Mouse (Mus musculus) gastrocnemius, postnatal 36 days (tissue): ENCODE data around the gene Hps3. TPM values are rescaled to one million over a fixed set of nuclear protein-coding genes. Genes with fewer than 3 reads are reported as not detected.

Experiments used
- DNase-seq, 2 experiments: peaks; one replicate each; pipeline ENCODE4 v3.0.0; 2022
- intact Hi-C: fragments of 180-260 bp; cut with DNase I; formaldehyde crosslinking; loops from one replicate; pipeline ENCODE4 v1.15.1; 2025
- total RNA-seq, 2 experiments: library from RNA; stranded (reverse); gene quantifications; 2 replicates each; pipeline ENCODE4 v1.2.3; 2021

The Hps3 gene
- total RNA-seq, 2 experiments from 2014 or later, result 3.0 to 3.6 TPM

GRCm38 (mm10) chr3:20010464-20010863 lies 24.7 kb downstream of the Hps3 start:
- intact Hi-C loops, result no loop called here
- DNase-seq, result no peak

GRCm38 (mm10) chr3:20007759-20008158 lies 27.4 kb downstream of the Hps3 start:
- intact Hi-C loops, result no loop called here
- DNase-seq, result no peak

GRCm38 (mm10) chr3:20007275-20007674 lies 27.8 kb downstream of the Hps3 start:
- DNase-seq, result no peak
- intact Hi-C loops, result no loop called here

- intact Hi-C loops, result no loop called here
- no peak for DNase-seq
These were observed 29.5 kb downstream of the Hps3 start for GRCm38 (mm10) chr3:20005611-20006010.

- intact Hi-C loops, result loop anchor here (5.0 kb wide), 1 partner anchor 102 kb away; no protein-coding TSS in a partner anchor
These were observed 30.7 kb downstream of the Hps3 start for GRCm38 (mm10) chr3:20004422-20004821.

GRCm38 (mm10) chr3:20002786-20003185 lies 32.3 kb downstream of the Hps3 start:
- no peak for DNase-seq
- intact Hi-C loops, result loop anchor here (5.0 kb wide), 1 partner anchor 100 kb away; no protein-coding TSS in a partner anchor

More at GRCm38 (mm10) chr3:20004422-20004821, 30.7 kb downstream of the Hps3 start:
- DNase-seq, result no peak

GRCm38 (mm10) chr3:20000806-20001205 lies 34.3 kb downstream of the Hps3 start:
- intact Hi-C loops, result loop anchor here (5.0 kb wide), 1 partner anchor 99 kb away; no protein-coding TSS in a partner anchor
- no peak for DNase-seq

- no peak for DNase-seq
- intact Hi-C loops, result no loop called here
These were observed 35.6 kb downstream of the Hps3 start for GRCm38 (mm10) chr3:19999551-19999950.

GRCm38 (mm10) chr3:19992388-19992787 lies 42.7 kb downstream of the Hps3 start:
- intact Hi-C loops, result no loop called here
- no peak for DNase-seq

- intact Hi-C loops, result no loop called here
- no peak for DNase-seq
These were observed 45.1 kb downstream of the Hps3 start for GRCm38 (mm10) chr3:19990031-19990430.

- intact Hi-C loops, result no loop called here
- no peak for DNase-seq
These were observed 49.0 kb downstream of the Hps3 start for GRCm38 (mm10) chr3:19986123-19986522.

GRCm38 (mm10) chr3:19982846-19983245 lies 52.3 kb downstream of the Hps3 start:
- intact Hi-C loops, result no loop called here
- DNase-seq, result no peak

- DNase-seq, result no peak
These were observed 54.0 kb downstream of the Hps3 start for GRCm38 (mm10) chr3:19981156-19981555.

GRCm38 (mm10) chr3:19978474-19978873 lies 56.6 kb downstream of the Hps3 start:
- intact Hi-C loops, result no loop called here
- DNase-seq, result no peak

More at GRCm38 (mm10) chr3:19981156-19981555, 54.0 kb downstream of the Hps3 start:
- intact Hi-C loops, result no loop called here

- intact Hi-C loops, result no loop called here
- DNase-seq, result no peak
These were observed 69.0 kb downstream of the Hps3 start for GRCm38 (mm10) chr3:19966072-19966471.

GRCm38 (mm10) chr3:19965239-19965638 lies 69.9 kb downstream of the Hps3 start:
- no peak for DNase-seq
- intact Hi-C loops, result no loop called here

GRCm38 (mm10) chr3:19964625-19965188 lies 70.4 kb downstream of the Hps3 start:
- intact Hi-C loops, result no loop called here
- DNase-seq, result no peak

- no peak for DNase-seq
- intact Hi-C loops, result no loop called here
These were observed 72.2 kb downstream of the Hps3 start for GRCm38 (mm10) chr3:19962769-19963513.

- intact Hi-C loops, result no loop called here
- DNase-seq, result no peak
These were observed 73.8 kb downstream of the Hps3 start for GRCm38 (mm10) chr3:19961341-19961740.

GRCm38 (mm10) chr3:19960570-19961114 lies 74.5 kb downstream of the Hps3 start:
- intact Hi-C loops, result no loop called here
- no peak for DNase-seq

GRCm38 (mm10) chr3:19958983-19959382 lies 76.1 kb downstream of the Hps3 start:
- no peak for DNase-seq
- intact Hi-C loops, result no loop called here

- DNase-seq, result no peak
- intact Hi-C loops, result no loop called here
These were observed 77.1 kb downstream of the Hps3 start for GRCm38 (mm10) chr3:19958031-19958430.
